ENCODE assay signal across 9 mouse cellular contexts in the genomic region with DNA sequence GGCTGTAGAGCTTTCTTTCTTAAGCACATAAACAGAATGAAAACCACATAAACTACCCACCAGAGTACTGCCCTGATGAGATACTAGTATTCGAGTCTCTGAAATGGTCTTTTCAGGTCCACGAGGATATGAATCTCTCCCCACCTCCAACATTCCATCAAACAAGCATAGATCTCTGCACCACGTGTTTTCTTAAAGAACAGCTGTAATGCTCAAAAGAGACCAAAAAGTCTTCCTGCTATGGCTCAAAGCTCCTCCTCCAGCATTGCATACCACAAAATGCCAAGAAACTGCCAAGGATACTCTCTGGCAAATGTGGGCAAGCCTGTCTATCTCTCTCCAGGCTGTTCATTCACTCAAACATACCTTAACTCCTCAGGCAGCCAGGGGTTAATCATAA. TPM values are rescaled to one million over a fixed set of nuclear protein-coding genes. Genes with fewer than 3 reads are reported as not detected.
DNase-seq lines count a peak whose midpoint lies in the region; ATAC-seq lines count a peak whose summit lies in the region.
"Had no signal": no experiment of that assay in that cellular context is flagged by ENCODE, and none has a peak within 500 bp of the region (broad histone marks: within the 10 kb centered on the region; RNA-seq: fewer than 3 reads in every experiment).

No protein-coding gene starts in this region.

- no peaks in the 10 kb centered on the region for H3K9me3 ChIP-seq in lung, embryonic 16.5 days (ENCODE audit: control insufficient read depth, low read length)
- H3K9me3 ChIP-seq in embryonic facial prominence, embryonic 14.5 days (ENCODE audit: control insufficient read depth, low read length), result no peaks in the 10 kb centered on the region
- H3K9me3 ChIP-seq in limb, embryonic 12.5 days, result no peaks in the 10 kb centered on the region
- no peaks in the 10 kb centered on the region for H3K9me3 ChIP-seq in stomach, embryonic 14.5 days (ENCODE audit: control insufficient read depth, low read depth, low read length)

- peaks cover 22% of the 10 kb centered on the region for H3K4me1 ChIP-seq in lung, embryonic 16.5 days (replicated peaks; ENCODE audit: control insufficient read depth, insufficient read depth, low read length)
- H3K4me1 ChIP-seq in embryonic facial prominence, embryonic 14.5 days (ENCODE audit: control insufficient read depth, insufficient read depth, low read length), result peaks cover 23% of the 10 kb centered on the region
- peaks cover 30% of the 10 kb centered on the region for H3K4me1 ChIP-seq in limb, embryonic 12.5 days (replicated peaks)
- peaks cover 22% of the 10 kb centered on the region for H3K4me1 ChIP-seq in stomach, embryonic 14.5 days (ENCODE audit: control insufficient read depth, insufficient read depth, low read length)

- no peak for DNase-seq in lung, postnatal 4 days
- DNase-seq in embryonic facial prominence, embryonic 14.5 days (ENCODE audit: low spot score), result peak; percentile 24
- DNase-seq in adrenal gland, postnatal 36 days, result no peak
- DNase-seq in spleen, postnatal 10 days (ENCODE audit: low spot score in 2 of 2), result no peak
- DNase-seq: lung, postnatal 10 days had no signal

- ATAC-seq in lung, embryonic 16.5 days (ENCODE audit: low read depth), result 0 out of 2 replicates have a peak, but pooled peaks have one; percentile 13
- ATAC-seq in embryonic facial prominence, embryonic 14.5 days (ENCODE audit: low read depth), result no peak
- no peak for ATAC-seq in limb, embryonic 12.5 days (ENCODE audit: insufficient number of reproducible peaks, insufficient read depth, low FRiP score, low TSS enrichment, low read depth)
- no peak for ATAC-seq in stomach, embryonic 14.5 days (ENCODE audit: insufficient number of reproducible peaks, insufficient read depth, low FRiP score, low read depth)

- WGBS in lung, embryonic 16.5 days, result 6% methylated on average over 3 of the region's 3 CpGs
- WGBS in embryonic facial prominence, embryonic 14.5 days, result 7% methylated on average over 3 of the region's 3 CpGs
- 17% methylated on average over 3 of the region's 3 CpGs for WGBS in limb, embryonic 12.5 days
- WGBS in stomach, embryonic 14.5 days, result 4% methylated on average over 3 of the region's 3 CpGs

- H3K9ac ChIP-seq in lung, embryonic 16.5 days (ENCODE audit: low read length), result peak overlapping the region; percentile 74
- H3K9ac ChIP-seq in embryonic facial prominence, embryonic 14.5 days (ENCODE audit: low read depth, low read length), result peak overlapping the region; percentile 62
- peak overlapping the region; percentile 55 for H3K9ac ChIP-seq in limb, embryonic 12.5 days (replicated peaks)
- H3K9ac ChIP-seq in stomach, embryonic 14.5 days (replicated peaks; ENCODE audit: low read depth, low read length), result peak overlapping the region; percentile 58

- peak overlapping the region; percentile 67 for H3K4me3 ChIP-seq in lung, embryonic 16.5 days (ENCODE audit: low read length)
- peak overlapping the region; percentile 55 for H3K4me3 ChIP-seq in embryonic facial prominence, embryonic 14.5 days (ENCODE audit: low read depth, low read length)
- peak overlapping the region; percentile 59 for H3K4me3 ChIP-seq in limb, embryonic 12.5 days (replicated peaks)
- peak overlapping the region; percentile 69 for H3K4me3 ChIP-seq in stomach, embryonic 14.5 days (ENCODE audit: low read depth, low read length)

- no peaks in the 10 kb centered on the region for H3K36me3 ChIP-seq in lung, embryonic 16.5 days (ENCODE audit: control insufficient read depth, insufficient read depth, low read length)
- H3K36me3 ChIP-seq in embryonic facial prominence, embryonic 14.5 days (ENCODE audit: control insufficient read depth, insufficient read depth, low read length), result no peaks in the 10 kb centered on the region
- H3K36me3 ChIP-seq in limb, embryonic 12.5 days, result no peaks in the 10 kb centered on the region
- H3K36me3 ChIP-seq in stomach, embryonic 14.5 days (ENCODE audit: control insufficient read depth, insufficient read depth, low read length), result no peaks in the 10 kb centered on the region

- no peaks in the 10 kb centered on the region for H3K27me3 ChIP-seq in lung, embryonic 16.5 days (ENCODE audit: control insufficient read depth, insufficient read depth, low read depth, low read length)
- H3K27me3 ChIP-seq in embryonic facial prominence, embryonic 14.5 days (replicated peaks; ENCODE audit: control insufficient read depth, insufficient read depth, low read length), result no peaks in the 10 kb centered on the region
- H3K27me3 ChIP-seq in limb, embryonic 12.5 days, result no peaks in the 10 kb centered on the region
- no peaks in the 10 kb centered on the region for H3K27me3 ChIP-seq in stomach, embryonic 14.5 days (ENCODE audit: control insufficient read depth, insufficient read depth, low read length)

- H3K27ac ChIP-seq in lung, embryonic 16.5 days (ENCODE audit: low read length), result peak overlapping the region; percentile 96
- H3K27ac ChIP-seq in embryonic facial prominence, embryonic 14.5 days (replicated peaks; ENCODE audit: low read depth, low read length), result peak overlapping the region; percentile 93
- peak overlapping the region; percentile 94 for H3K27ac ChIP-seq in limb, embryonic 12.5 days
- peak overlapping the region; percentile 94; the same call in 1 of the 2 replicates for H3K27ac ChIP-seq in stomach, embryonic 14.5 days (ENCODE audit: low read length)

- H3K4me2 ChIP-seq in lung, embryonic 16.5 days (ENCODE audit: low read depth, low read length), result peak overlapping the region; percentile 64
- peak overlapping the region; percentile 92 for H3K4me2 ChIP-seq in embryonic facial prominence, embryonic 14.5 days (ENCODE audit: low read depth, low read length)
- peak overlapping the region; percentile 79 for H3K4me2 ChIP-seq in limb, embryonic 12.5 days
- H3K4me2 ChIP-seq in stomach, embryonic 14.5 days (replicated peaks; ENCODE audit: low read depth, low read length), result peak overlapping the region; percentile 69

RNA-seq across cellular contexts. Expression of gene Rbms2, which starts 4.8 kb away (rescaled TPM):
- 37.4 and 40.7 TPM in 2 replicates for polyA plus RNA-seq in lung, embryonic 16.5 days (2015; fragmentation: Nextera tagmentation; extraction: Ambion mirVana)
- polyA plus RNA-seq in embryonic facial prominence, embryonic 14.5 days (2014; fragmentation: Nextera tagmentation; extraction: Ambion mirVana), result 31.3 and 32.4 TPM in 2 replicates
- polyA plus RNA-seq in limb, embryonic 12.5 days (2016; fragmentation: Nextera tagmentation; extraction: Ambion mirVana), result 33.0 and 33.5 TPM in 2 replicates
- polyA plus RNA-seq in stomach, embryonic 14.5 days (2014; fragmentation: Nextera tagmentation; extraction: Ambion mirVana), result 29.5 and 35.6 TPM in 2 replicates
- total RNA-seq in adrenal gland, postnatal 36 days (2021), result 100 to 1,000 TPM in 1 of 2 experiments, 10 to 100 TPM in 1; 79.9 to 101 TPM

RNA-seq across cellular contexts. Expression of gene Gls2, which starts 19.0 kb away (rescaled TPM):
- polyA plus RNA-seq in lung, embryonic 16.5 days (2015; fragmentation: Nextera tagmentation; extraction: Ambion mirVana), result 1.6 and 1.7 TPM in 2 replicates
- polyA plus RNA-seq in embryonic facial prominence, embryonic 14.5 days (2014; fragmentation: Nextera tagmentation; extraction: Ambion mirVana), result 1.1 and 2.6 TPM in 2 replicates
- polyA plus RNA-seq in limb, embryonic 12.5 days (2016; fragmentation: Nextera tagmentation; extraction: Ambion mirVana), result 1.5 and 2.3 TPM in 2 replicates
- 0.78 and 0.84 TPM in 2 replicates for polyA plus RNA-seq in stomach, embryonic 14.5 days (2014; fragmentation: Nextera tagmentation; extraction: Ambion mirVana)
- 1 to 10 TPM; 1.2 to 2.4 TPM for total RNA-seq in adrenal gland, postnatal 36 days (2021)

RNA-seq across cellular contexts. Expression of gene Spryd4, which starts 36.3 kb away (rescaled TPM):
- polyA plus RNA-seq in lung, embryonic 16.5 days (2015; fragmentation: Nextera tagmentation; extraction: Ambion mirVana), result 24.1 and 24.5 TPM in 2 replicates
- polyA plus RNA-seq in embryonic facial prominence, embryonic 14.5 days (2014; fragmentation: Nextera tagmentation; extraction: Ambion mirVana), result 30.8 and 35.8 TPM in 2 replicates
- 31.0 and 32.4 TPM in 2 replicates for polyA plus RNA-seq in limb, embryonic 12.5 days (2016; fragmentation: Nextera tagmentation; extraction: Ambion mirVana)
- polyA plus RNA-seq in stomach, embryonic 14.5 days (2014; fragmentation: Nextera tagmentation; extraction: Ambion mirVana), result 33.5 and 33.7 TPM in 2 replicates
- total RNA-seq in adrenal gland, postnatal 36 days (2021), result 10 to 100 TPM; 15.1 to 19.1 TPM

RNA-seq across cellular contexts. Expression of gene Mip, which starts 50.3 kb away (rescaled TPM):
- not detected in 2 replicates for polyA plus RNA-seq in lung, embryonic 16.5 days (2015; fragmentation: Nextera tagmentation; extraction: Ambion mirVana)
- polyA plus RNA-seq in embryonic facial prominence, embryonic 14.5 days (2014; fragmentation: Nextera tagmentation; extraction: Ambion mirVana), result 0.15 and 0.35 TPM in 2 replicates
- 0.38 and 0.44 TPM in 2 replicates for polyA plus RNA-seq in limb, embryonic 12.5 days (2016; fragmentation: Nextera tagmentation; extraction: Ambion mirVana)
- 0.11 TPM in 1 of 2 replicates, not detected in the other for polyA plus RNA-seq in stomach, embryonic 14.5 days (2014; fragmentation: Nextera tagmentation; extraction: Ambion mirVana)
- total RNA-seq in adrenal gland, postnatal 36 days (2021), result not detected
- total RNA-seq: adrenal gland, postnatal 14 days had no signal

RNA-seq across cellular contexts. Expression of gene Timeless, which starts 56.6 kb away (rescaled TPM):
- 52.1 and 58.4 TPM in 2 replicates for polyA plus RNA-seq in lung, embryonic 16.5 days (2015; fragmentation: Nextera tagmentation; extraction: Ambion mirVana)
- polyA plus RNA-seq in embryonic facial prominence, embryonic 14.5 days (2014; fragmentation: Nextera tagmentation; extraction: Ambion mirVana), result 35.4 and 53.3 TPM in 2 replicates
- 103 and 108 TPM in 2 replicates for polyA plus RNA-seq in limb, embryonic 12.5 days (2016; fragmentation: Nextera tagmentation; extraction: Ambion mirVana)
- polyA plus RNA-seq in stomach, embryonic 14.5 days (2014; fragmentation: Nextera tagmentation; extraction: Ambion mirVana), result 47.2 and 48.0 TPM in 2 replicates
- 1 to 10 TPM; 7.6 to 8.8 TPM for total RNA-seq in adrenal gland, postnatal 36 days (2021)
